Mouse (Mus musculus) megakaryocyte, embryonic 14.5 days (primary cell): ENCODE results near the gene Tspan4. TPM values are rescaled to one million over a fixed set of nuclear protein-coding genes. Genes with fewer than 3 reads are reported as not detected.

ENCODE experiments used
- H3K27me3 ChIP-seq: replicated peaks from 2 replicates; pipeline ENCODE3; 2012; ENCODE audit warnings: inconsistent platforms
- H3K36me3 ChIP-seq: replicated peaks from 2 replicates; pipeline ENCODE3; 2012; ENCODE audit warnings: low read length, inconsistent platforms, mixed read lengths
- H3K4me1 ChIP-seq: 2 replicates; pipeline ENCODE4 v1.6.1; 2012; ENCODE audit warnings: inconsistent platforms
- H3K4me3 ChIP-seq: replicated peaks from 2 replicates; pipeline ENCODE3; 2012; ENCODE audit warnings: moderate library complexity, mild to moderate bottlenecking, inconsistent platforms
- H3K9me3 ChIP-seq: 2 replicates; pipeline ENCODE4 v1.6.1; 2012; ENCODE audit warnings: inconsistent platforms
- FLI1 ChIP-seq: IDR thresholded peaks from 2 replicates; pipeline ENCODE4 v1.6.1; 2012; ENCODE audit warnings: low read length, inconsistent platforms, mixed read lengths
- GATA1 ChIP-seq: IDR thresholded peaks from 3 replicates; pipeline ENCODE4 v1.6.1; 2012; ENCODE audit warnings: mixed read lengths, low read length, inconsistent platforms, borderline replicate concordance
- polyA plus RNA-seq: library from polyadenylated mRNA; stranded (reverse); fragments of >175 nt; gene quantifications from 2 replicates; pipeline ENCODE4 v1.2.3, GENCODE M21; 2012; ENCODE audit warnings: low replicate concordance; ENCODE audit not compliant: insufficient read depth

Gene Tspan4
- polyA plus RNA-seq, 1 experiment = 54.8 TPM

GRCm38 (mm10) chr7:141541681-141542080, 66.6 kb downstream of the Tspan4 start:
- TF ChIP-seq FLI1 = no peak
- TF ChIP-seq GATA1 = no peak
- H3K4me3 ChIP-seq = no peak overlapping the region
- peaks cover 7% of the 10 kb centered on the region for H3K36me3 ChIP-seq
- H3K27me3 ChIP-seq = no peaks in the 10 kb centered on the region
- H3K9me3 ChIP-seq = peaks cover 7% of the 10 kb centered on the region
- H3K4me1 ChIP-seq = peaks cover 62% of the 10 kb centered on the region

- TF ChIP-seq GATA1 (no peak), FLI1 (no peak)
- no peak overlapping the region for H3K4me3 ChIP-seq
- peaks cover 7% of the 10 kb centered on the region for H3K9me3 ChIP-seq
- H3K27me3 ChIP-seq = no peaks in the 10 kb centered on the region
- peaks cover 58% of the 10 kb centered on the region for H3K4me1 ChIP-seq
- H3K36me3 ChIP-seq = peaks cover 5% of the 10 kb centered on the region
These were observed 67.5 kb downstream of the Tspan4 start for GRCm38 (mm10) chr7:141542588-141542987.

Other genes with a start within 250 kb of the Tspan4 start
- gene Phrf1, start 246.5 kb upstream of the Tspan4 start, polyA plus RNA-seq = 82.9 and 114 TPM in 2 replicates
- 154 and 188 TPM in 2 replicates for gene Irf7, start 208.8 kb upstream of the Tspan4 start, polyA plus RNA-seq
- not detected in 2 replicates for gene Cdhr5, start 198.5 kb upstream of the Tspan4 start, polyA plus RNA-seq
- not detected in 2 replicates for gene Sct, start 196.1 kb upstream of the Tspan4 start, polyA plus RNA-seq
- 0.04 TPM in 1 of 2 replicates, not detected in the other for gene Drd4, start 183.2 kb upstream of the Tspan4 start, polyA plus RNA-seq
- 52.9 and 121 TPM in 2 replicates for gene Deaf1, start 147.6 kb upstream of the Tspan4 start, polyA plus RNA-seq
- gene Tmem80, start 147.5 kb upstream of the Tspan4 start, polyA plus RNA-seq = 12.3 and 27.1 TPM in 2 replicates
- 0.10 TPM in 1 of 2 replicates, not detected in the other for gene Eps8l2, start 136.4 kb upstream of the Tspan4 start, polyA plus RNA-seq
- 173 and 451 TPM in 2 replicates for gene Taldo1, start 83.0 kb upstream of the Tspan4 start, polyA plus RNA-seq
- 11.1 TPM in 1 of 2 replicates, not detected in the other for gene Gatd1, start 61.1 kb upstream of the Tspan4 start, polyA plus RNA-seq
- gene Cend1, start 45.7 kb upstream of the Tspan4 start, polyA plus RNA-seq = not detected in 2 replicates
- gene Slc25a22, start 37.3 kb upstream of the Tspan4 start, polyA plus RNA-seq = 22.2 and 47.0 TPM in 2 replicates
- 13.0 and 25.6 TPM in 2 replicates for gene Pidd1, start 31.2 kb upstream of the Tspan4 start, polyA plus RNA-seq
- gene Rplp2, start 27.9 kb upstream of the Tspan4 start, polyA plus RNA-seq = 6,138 and 9,533 TPM in 2 replicates
- 230 and 314 TPM in 2 replicates for gene Pnpla2, start 20.0 kb upstream of the Tspan4 start, polyA plus RNA-seq
- gene Cracr2b, start 14.1 kb upstream of the Tspan4 start, polyA plus RNA-seq = 19.4 and 29.4 TPM in 2 replicates
- 56.1 and 168 TPM in 2 replicates for gene Cd151, start 7.8 kb upstream of the Tspan4 start, polyA plus RNA-seq
- gene Polr2l, start 108 bp upstream of the Tspan4 start, polyA plus RNA-seq = 49.6 and 150 TPM in 2 replicates
- gene Chid1, start 64.6 kb downstream of the Tspan4 start, polyA plus RNA-seq = 28.4 and 49.7 TPM in 2 replicates
- 22.5 and 22.9 TPM in 2 replicates for gene Ap2a2, start 86.9 kb downstream of the Tspan4 start, polyA plus RNA-seq
- gene Muc6, start 180.1 kb downstream of the Tspan4 start, polyA plus RNA-seq = 1.3 and 4.0 TPM in 2 replicates
- gene Muc2, start 215.1 kb downstream of the Tspan4 start, polyA plus RNA-seq = 0.10 and 1.1 TPM in 2 replicates